In genomic region chr4:147553071-147553470, GRCm38 (mm10) we compare ENCODE assay signal across 7 mouse cellular contexts. TPM values are rescaled to one million over a fixed set of nuclear protein-coding genes. Genes with fewer than 3 reads are reported as not detected.
DNase-seq lines count a peak whose midpoint lies in the region; TF ChIP-seq lines count a peak whose summit lies in the region.
"Not testable (repeated sequence)": the region's sequence is repeated elsewhere in the genome, so short reads cannot be mapped to it uniquely, and the experiment has no call there.
"Had no signal": no experiment of that assay in that cellular context is flagged by ENCODE, and none has a peak within 500 bp of the region (broad histone marks: within the 10 kb centered on the region; RNA-seq: fewer than 3 reads in every experiment).

Zfp985 (plus strand) TSS chr4:147553277.

- not testable (repeated sequence) for H3K27me3 ChIP-seq in E14TG2a.4 (ENCODE audit: insufficient read depth, low read length)

- TF ChIP-seq CTCF in E14TG2a.4 (conservative IDR thresholded peaks at IDR 0.05; ENCODE audit: low read length): not testable (repeated sequence)

- H3K9ac ChIP-seq in ES-E14 (ENCODE audit: insufficient read depth, low read depth, low read length, poor library complexity, severe bottlenecking): peak within 1 kb of the TSS; percentile 90

- H3K27ac ChIP-seq in ES-E14 (ENCODE audit: insufficient read depth, low read depth, low read length, poor library complexity, severe bottlenecking): peak within 1 kb of the TSS; percentile 75

- peaks cover 33% of the 10 kb centered on the region for H3K4me1 ChIP-seq in E14TG2a.4 (replicated peaks; ENCODE audit: low read depth, low read length)
- H3K4me1 ChIP-seq in ES-E14 (ENCODE audit: control insufficient read depth in 2 of 2, insufficient read depth in 2 of 2, low read length in 2 of 2, poor library complexity in 1 of 2): not testable (repeated sequence)

- in situ Hi-C loops in ES-E14 (cut with MboI; ENCODE audit: low sequenced_read_pairs in 2 of 2, unreplicated experiment in 2 of 2): not testable (repeated sequence)

- not testable (repeated sequence) for H3K36me3 ChIP-seq in E14TG2a.4 (ENCODE audit: insufficient read depth, low read length); ES-E14 (ENCODE audit: control insufficient read depth, insufficient read depth, low read length, poor library complexity, severe bottlenecking)

- H3K4me3 ChIP-seq in E14TG2a.4 (replicated peaks; ENCODE audit: low read length) (peak within 1 kb of the TSS; percentile 68), ES-E14 (ENCODE audit: insufficient read depth in 1 of 2, low read depth in 1 of 2, low read length in 2 of 2, poor library complexity in 1 of 2, severe bottlenecking in 1 of 2) (peak within 1 kb of the TSS; percentile 72 to 82)

- DNase-seq in 3134 (ENCODE audit: extremely low read depth, insufficient read length, low spot score) (peak; percentile 40), ZHBTc4 (ENCODE audit: low read depth, low spot score) (peak; percentile 72)
- DNase-seq in ES-E14 (ENCODE audit: low read depth, low spot score): not testable (repeated sequence)
- DNase-seq in heart, adult 11 months: peak; percentile 96
- peak; percentile 50 for DNase-seq in heart, adult 8-10 months (ENCODE audit: low spot score)

- peaks cover 37% of the 10 kb centered on the region for H3K9me3 ChIP-seq in E14TG2a.4 (ENCODE audit: low read length)
- not testable (repeated sequence) for H3K9me3 ChIP-seq in ES-E14 (ENCODE audit: control insufficient read depth, insufficient read depth, low read depth, low read length)

RNA-seq across cellular contexts. Expression of gene Zfp985, which starts in this region (rescaled TPM):
- total RNA-seq in ES-E14 (2012; rRNA removed): 45.4 and 52.0 TPM in 2 replicates
- total RNA-seq in heart, adult 8-10 months (2022): under 1 TPM; 0.16 to 0.63 (median 0.28) TPM
- total RNA-seq: gastrocnemius, postnatal 25 days had no signal

Comparison
In these comparisons a context has a peak if more than half of its experiments do, and no peak if none do; other contexts are left out.
1. RNA of gene Zfp985 (total RNA-seq): 45.4 to 52.0 TPM in ES-E14; 0.16 to 0.63 TPM in heart, adult 8-10 months; every median in the first group is over 10 times any median in the second.
2. Peak in DNase-seq in heart, adult 8-10 months; RNA of the gene not detected or under 1 TPM.